Mouse (Mus musculus) small intestine, adult 2 months (tissue): Measurements from ENCODE around the gene Txnip.

Experiments used
- CTCF ChIP-seq: fragments of 200-500 bp; IDR thresholded peaks from 2 replicates; pipeline ENCODE4 v1.5.1; 2012; ENCODE audit warnings: low read depth, mild to moderate bottlenecking, control low read depth, inconsistent platforms, low read length, moderate library complexity, mixed read lengths; ENCODE audit not compliant: insufficient replicate concordance, insufficient read length; ENCODE audit errors: extremely low read depth
- POLR2A ChIP-seq: fragments of 200-500 bp; IDR thresholded peaks from 2 replicates; pipeline ENCODE4 v1.6.1; 2012; ENCODE audit warnings: low read depth, mild to moderate bottlenecking, control low read depth, inconsistent platforms, low read length, moderate library complexity

DNA sequence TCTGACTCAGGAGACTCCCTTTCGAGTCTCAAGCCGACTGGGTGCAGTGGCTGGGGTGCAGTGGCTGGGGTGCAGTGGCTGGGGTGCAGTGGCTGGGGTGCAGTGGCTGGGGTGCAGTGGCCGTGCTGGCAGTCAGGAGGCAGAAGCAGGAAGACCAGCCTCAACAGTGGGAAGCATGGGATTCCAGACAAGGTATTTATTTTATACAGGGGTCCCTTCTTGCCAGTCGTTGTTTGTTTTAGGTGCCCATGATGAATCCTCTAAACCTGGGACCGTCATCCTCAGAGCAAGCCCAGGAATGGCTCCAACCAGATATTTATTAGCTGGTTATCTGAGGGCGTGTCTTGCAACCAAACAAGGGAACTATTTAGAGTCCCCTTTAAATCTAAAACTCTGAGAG, 4.2 kb upstream of the Txnip start:
- TF ChIP-seq CTCF (no peak), POLR2A (no peak)
